Mouse (Mus musculus) cerebellum, adult 2 months (tissue): ENCODE measurements at regions not wholly inside any gene's neighbourhood (a gene's known extent, or its start where the extent isn't known, plus 50 kb on each side); places are given as distances from the start of the nearest gene placed in this dataset.

Experiments used
- CTCF ChIP-seq: fragments of 200-500 bp; IDR thresholded peaks from 2 replicates; pipeline ENCODE4 v1.5.1; 2011; ENCODE audit warnings: low read depth, mild to moderate bottlenecking, control low read depth, low read length, moderate library complexity, borderline replicate concordance; ENCODE audit not compliant: insufficient read depth
- POLR2A ChIP-seq: fragments of 200-500 bp; IDR thresholded peaks from 2 replicates; pipeline ENCODE4 v1.6.1; 2011; ENCODE audit warnings: low read length, control low read depth, borderline replicate concordance; ENCODE audit not compliant: insufficient read depth

DNA sequence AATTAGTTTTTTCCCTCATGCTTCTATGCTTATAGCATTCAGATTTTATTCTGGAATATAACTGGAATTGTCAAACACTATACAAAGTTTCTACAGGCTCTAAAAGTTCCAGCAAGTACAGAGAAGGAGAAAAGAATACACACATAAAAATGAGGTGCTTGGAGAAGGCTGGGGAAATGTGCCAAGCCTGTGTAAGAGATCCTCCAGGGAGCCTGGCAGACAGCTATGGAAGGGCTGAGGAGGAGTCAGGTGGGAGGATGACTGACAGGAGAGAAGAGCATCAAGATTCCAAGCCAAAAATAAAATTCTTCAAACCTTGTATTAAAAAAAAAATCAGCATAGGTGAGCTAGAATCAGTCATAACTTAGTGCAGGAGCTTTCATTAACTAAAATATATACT is 1140.3 kb downstream of the Gm9008 start:
- TF ChIP-seq CTCF, result no peak
- TF ChIP-seq POLR2A, result no peak
